Mouse (Mus musculus) adrenal gland, postnatal 25 days (tissue): Measurements from ENCODE around the gene Bap1. TPM values are rescaled to one million over a fixed set of nuclear protein-coding genes. Genes with fewer than 3 reads are reported as not detected.

Experiments
- DNase-seq: peaks from one replicate; pipeline ENCODE4 v3.0.0; 2021; ENCODE audit warnings: mixed read lengths
- total RNA-seq: library from RNA; stranded (reverse); gene quantifications from 2 replicates; pipeline ENCODE4 v1.2.3, GENCODE M21; 2021

The Bap1 gene
- total RNA-seq, 1 experiment from 2014 or later, result 65.9 TPM

DNA sequence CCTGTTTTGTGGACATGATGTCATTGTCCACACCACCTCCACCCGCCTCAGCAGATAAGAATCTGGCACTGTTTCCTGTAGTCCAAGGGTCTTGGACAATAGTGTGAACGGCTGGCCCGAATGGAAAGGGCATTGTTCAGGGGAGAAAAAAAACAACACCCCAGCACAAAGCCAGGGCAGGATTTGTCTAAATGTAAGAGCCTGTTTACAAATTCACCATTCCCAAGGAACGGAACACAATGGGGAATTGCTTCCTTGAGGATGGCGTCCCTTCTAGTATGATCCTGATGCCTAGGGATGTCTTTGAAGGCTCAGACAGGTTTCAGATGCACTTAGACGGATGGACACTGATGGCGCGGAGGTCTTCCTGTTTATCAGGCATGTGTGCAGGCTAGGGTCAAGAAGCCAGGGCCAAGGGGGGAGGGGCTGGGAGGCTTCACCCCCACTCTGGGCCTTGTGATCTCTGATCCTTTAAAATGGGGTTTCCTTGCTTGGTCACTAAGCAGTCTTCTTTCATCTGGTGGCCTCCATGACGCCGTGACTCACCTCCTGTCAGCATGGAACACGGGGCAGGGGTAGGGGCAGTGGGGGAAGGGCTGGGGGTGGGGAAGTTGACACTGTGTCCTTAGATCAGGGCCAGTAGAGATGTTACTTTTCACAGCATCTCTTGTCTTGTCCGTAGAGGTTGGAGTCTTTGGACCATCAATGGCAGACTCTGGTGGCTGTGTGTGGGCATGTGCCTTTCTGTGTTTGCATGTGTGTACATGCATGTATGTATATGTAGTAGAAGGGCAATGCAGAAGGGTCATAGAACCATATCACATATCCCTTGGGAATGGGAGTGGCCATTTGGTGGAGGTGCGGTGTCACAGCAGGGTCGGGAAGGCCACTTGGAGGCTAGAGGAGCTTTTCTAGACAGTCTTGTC is 17.9 kb upstream of the Bap1 start:
- no peak for DNase-seq

DNA sequence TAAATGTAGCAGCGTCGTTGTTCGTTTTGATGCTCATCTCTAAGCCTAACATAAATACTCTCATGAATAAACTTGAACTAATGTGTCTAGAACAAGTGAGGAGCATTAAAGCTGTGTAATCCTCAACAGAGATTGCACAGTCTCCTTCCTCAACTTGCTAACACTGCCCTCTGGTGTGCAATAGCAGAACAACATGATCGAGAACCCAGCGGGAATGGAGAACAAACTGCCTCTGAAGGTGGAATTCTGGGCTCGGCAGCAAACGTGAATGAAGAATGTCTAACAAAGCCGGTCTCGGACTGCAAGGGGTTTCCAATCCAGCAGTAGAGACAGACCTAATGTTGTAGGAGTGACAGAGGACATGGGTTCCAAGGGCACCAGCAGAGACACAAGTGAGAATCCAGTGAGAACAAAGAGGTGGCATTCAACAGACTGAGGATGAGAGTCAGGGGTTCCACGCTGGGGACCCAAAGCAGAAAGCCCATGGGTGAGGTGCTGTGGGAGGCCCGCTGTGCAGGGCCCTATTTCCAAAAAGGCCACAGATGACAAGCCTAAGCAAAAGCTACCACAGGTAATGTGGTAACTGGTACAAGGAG is 17.2 kb upstream of the Bap1 start:
- DNase-seq, result peak; percentile 71

- peak; percentile 22 for DNase-seq
Measured at GRCm38 (mm10) chr14:31237101-31237882, 14.0 kb upstream of the Bap1 start.

DNA sequence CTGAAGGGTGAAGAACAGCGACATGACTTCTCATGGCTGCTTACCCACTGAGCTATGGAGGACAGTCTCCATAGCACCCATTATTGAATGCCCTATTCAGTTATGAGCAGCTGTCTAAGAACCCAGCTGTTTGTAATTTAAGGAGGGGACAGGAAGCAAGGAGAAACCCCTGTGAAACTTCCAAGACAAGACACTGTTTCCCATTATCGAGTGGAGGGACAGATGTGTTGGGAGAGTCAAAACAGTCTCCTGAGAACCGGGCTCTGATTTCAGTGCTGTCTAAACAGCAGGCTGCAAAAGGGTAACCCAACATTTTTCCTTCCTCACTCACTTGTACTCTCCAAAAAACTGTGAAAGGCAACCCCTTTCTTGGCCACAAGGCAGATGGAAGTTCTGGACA is 10.7 kb upstream of the Bap1 start:
- DNase-seq, result no peak

DNA sequence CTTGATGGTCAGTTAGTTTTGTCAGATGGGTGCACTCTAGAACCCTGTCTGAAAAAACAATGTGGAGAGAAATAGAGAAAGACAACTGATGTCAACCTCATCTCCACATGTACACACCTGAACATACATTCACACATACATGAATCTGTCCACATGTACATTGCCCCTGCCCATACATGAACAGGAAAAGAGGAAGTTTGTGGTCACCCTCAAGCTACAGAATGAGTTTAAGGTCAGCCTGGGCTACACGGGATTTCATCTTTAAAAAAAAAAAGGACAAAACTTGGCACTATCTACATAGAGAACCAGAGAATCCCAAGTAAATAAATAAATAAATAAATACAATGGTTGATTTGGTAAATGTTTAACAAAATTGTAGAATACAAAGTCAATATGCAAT is 6.5 kb upstream of the Bap1 start:
- no peak for DNase-seq

DNA sequence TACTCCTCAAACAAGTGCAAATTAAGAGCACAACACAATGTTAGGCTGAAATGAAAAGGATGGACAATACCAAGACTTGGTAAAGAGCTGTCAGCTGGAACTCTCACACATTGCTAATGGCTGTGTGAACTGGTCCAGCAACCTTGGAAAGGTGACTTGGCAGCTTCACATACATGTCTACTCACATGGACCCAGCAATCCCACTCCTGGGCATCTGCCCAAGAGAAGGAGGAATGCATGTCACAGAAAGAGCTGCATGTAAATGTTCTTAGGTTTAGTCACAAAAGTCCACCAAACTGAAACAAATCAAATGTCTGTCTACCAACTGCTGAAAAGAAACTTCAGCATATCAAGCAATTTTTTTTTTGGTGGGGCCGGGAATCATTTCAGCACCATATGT is 5.3 kb upstream of the Bap1 start:
- DNase-seq, result no peak

- no peak for DNase-seq
Measured at GRCm38 (mm10) chr14:31248396-31248795, 2.9 kb upstream of the Bap1 start.

GRCm38 (mm10) chr14:31250222-31251083 is 797 bp upstream of the Bap1 start:
- DNase-seq, result no peak

DNA sequence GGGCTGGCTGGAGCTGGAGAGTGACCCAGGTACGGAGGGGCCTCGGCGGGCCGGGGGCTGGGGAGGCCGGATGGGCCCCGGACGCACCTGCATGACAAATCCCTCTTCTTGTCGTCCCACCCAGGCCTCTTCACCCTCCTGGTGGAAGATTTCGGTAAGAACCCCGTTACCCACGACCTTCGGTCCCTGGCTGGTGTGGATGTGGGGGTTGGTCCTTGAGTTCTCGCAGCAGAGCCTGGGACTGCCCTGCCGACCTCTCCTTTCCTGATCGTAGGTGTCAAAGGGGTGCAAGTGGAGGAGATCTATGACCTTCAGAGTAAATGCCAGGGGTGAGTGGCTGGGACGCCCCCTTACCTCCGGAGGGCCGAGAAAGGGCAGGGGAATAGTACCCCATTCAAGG is 376 bp downstream of the Bap1 start:
- DNase-seq, result no peak

DNA sequence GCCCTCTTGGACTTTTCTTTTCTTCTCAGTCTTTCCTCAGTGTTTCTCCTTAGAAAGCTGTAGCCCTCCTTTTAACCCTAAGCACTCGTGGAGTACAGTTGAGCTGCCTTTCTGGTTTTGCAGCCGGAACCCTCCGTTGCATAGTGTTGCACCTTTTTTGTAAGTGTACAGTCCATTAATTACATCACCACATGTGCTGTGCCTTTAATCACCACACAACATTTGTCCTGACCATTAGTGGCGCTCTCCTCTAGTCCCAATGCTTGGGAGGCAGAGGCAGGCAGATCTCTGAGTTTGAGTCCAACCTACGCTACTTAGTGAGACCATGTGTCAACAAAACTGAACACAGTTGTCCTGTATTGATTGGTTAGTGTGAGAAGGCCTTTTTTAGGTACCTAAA is 841 bp downstream of the Bap1 start:
- DNase-seq, result no peak

GRCm38 (mm10) chr14:31258476-31259050 is 7.3 kb downstream of the Bap1 start:
- DNase-seq, result no peak

- no peak for DNase-seq
Measured at GRCm38 (mm10) chr14:31260374-31260773, 9.1 kb downstream of the Bap1 start.

- no peak for DNase-seq
Measured at GRCm38 (mm10) chr14:31260932-31261331, 9.7 kb downstream of the Bap1 start.

- no peak for DNase-seq
Measured at GRCm38 (mm10) chr14:31267649-31268048, 16.4 kb downstream of the Bap1 start.

GRCm38 (mm10) chr14:31268301-31269001 is 17.2 kb downstream of the Bap1 start:
- DNase-seq, result no peak

- no peak for DNase-seq
Measured at GRCm38 (mm10) chr14:31269456-31270100, 18.3 kb downstream of the Bap1 start.

DNA sequence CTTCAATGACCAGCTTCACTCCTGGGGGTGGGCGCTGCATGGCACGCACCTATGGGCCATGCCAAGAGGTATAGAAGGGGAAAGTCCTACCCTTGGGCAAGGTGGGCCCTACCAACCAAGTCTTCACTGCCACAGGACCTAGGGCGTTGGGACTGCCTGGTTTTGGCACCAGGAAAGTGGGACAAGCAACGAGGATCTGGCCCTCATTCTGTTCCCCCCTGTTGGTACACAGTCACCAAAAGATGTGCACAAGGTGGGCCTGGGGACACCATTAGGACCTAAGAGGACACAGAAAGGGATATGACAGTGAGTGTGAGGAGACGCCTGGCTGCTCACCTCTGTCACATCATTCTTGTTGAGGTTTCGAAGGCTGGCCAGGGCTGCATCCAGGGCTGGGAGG is 19.9 kb downstream of the Bap1 start:
- no peak for DNase-seq

DNA sequence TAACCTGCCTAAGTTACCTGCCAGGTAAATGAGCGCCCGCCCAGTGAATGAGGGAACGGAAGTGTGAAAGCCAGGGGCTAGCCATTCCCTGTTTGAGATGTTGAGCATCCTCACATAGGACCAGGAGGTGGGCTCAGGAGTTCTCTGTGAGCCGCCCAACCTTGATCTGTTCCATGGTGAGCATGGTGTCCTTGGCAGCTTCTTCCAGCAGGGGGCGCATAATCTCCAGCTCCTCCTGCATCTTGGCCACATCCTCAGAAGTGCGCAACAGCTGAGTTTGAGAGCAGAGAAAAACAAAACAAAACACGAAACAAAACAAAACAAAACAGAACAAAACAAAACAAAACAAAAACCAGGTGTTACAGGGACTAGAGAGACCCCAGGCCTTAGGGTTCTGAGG is 20.9 kb downstream of the Bap1 start:
- DNase-seq, result peak; percentile 82

- no peak for DNase-seq
Measured at GRCm38 (mm10) chr14:31285728-31286127, 34.5 kb downstream of the Bap1 start.
